Comparison of ENCODE assay signal across 18 mouse cellular contexts in genomic region chr4:140916296-140916695, GRCm38 (mm10). TPM values are rescaled to one million over a fixed set of nuclear protein-coding genes. Genes with fewer than 3 reads are reported as not detected.
DNase-seq lines count a peak whose midpoint lies in the region; TF ChIP-seq lines count a peak whose summit lies in the region.
"Had no signal": no experiment of that assay in that cellular context is flagged by ENCODE, and none has a peak within 500 bp of the region (broad histone marks: within the 10 kb centered on the region; RNA-seq: fewer than 3 reads in every experiment).

No protein-coding gene starts in this region.

- peaks cover 14% of the 10 kb centered on the region; the same call in 1 of the 2 replicates for H3K27me3 ChIP-seq in heart, embryonic 10.5 days (ENCODE audit: insufficient read depth, poor library complexity, severe bottlenecking)
- H3K27me3 ChIP-seq: embryonic facial prominence, embryonic 15.5 days; hindbrain, embryonic 12.5 days had no signal

- no peak overlapping the region for H3K27ac ChIP-seq in gastrocnemius, adult 2 months
- no peak overlapping the region for H3K27ac ChIP-seq in heart, embryonic 10.5 days
- H3K27ac ChIP-seq: forebrain, embryonic 10.5 days; hindbrain, embryonic 12.5 days had no signal

- 86% methylated on average over 5 of the region's 5 CpGs for WGBS in heart, embryonic 10.5 days

- no peaks in the 10 kb centered on the region for H3K36me3 ChIP-seq in heart, embryonic 10.5 days
- H3K36me3 ChIP-seq: embryonic facial prominence, embryonic 15.5 days; forebrain, embryonic 10.5 days; hindbrain, embryonic 12.5 days had no signal

- intact Hi-C loops in gastrocnemius, adult 2 months (cut with DNase I) = no loop called here
- intact Hi-C loops in gastrocnemius, postnatal 36 days (cut with DNase I) = no loop called here

- H3K4me1 ChIP-seq in heart, embryonic 10.5 days = peaks cover 17% of the 10 kb centered on the region

- DNase-seq in gastrocnemius, adult 2 months = peak; percentile 10
- DNase-seq in gastrocnemius, postnatal 36 days = no peak
- peak; percentile 53 for DNase-seq in heart, embryonic 10.5 days (ENCODE audit: low spot score)
- DNase-seq in heart, postnatal 4 days = no peak
- peak; percentile 0 for DNase-seq in layer of hippocampus, adult 9-11 months
- DNase-seq in layer of hippocampus, postnatal 25 days (ENCODE audit: extremely low spot score in 1 of 2, low spot score in 1 of 2) = no peak
- peak; percentile 34 for DNase-seq in testis, postnatal 10 days (ENCODE audit: low spot score)
- DNase-seq in testis, postnatal 14 days (ENCODE audit: low spot score) = no peak
- DNase-seq: adrenal gland, postnatal 10 days; cerebellum, adult 11 months; cerebellum, adult 8-10 months; cerebellum, postnatal 14 days; embryo, embryonic 11 days; heart, postnatal 14 days had no signal

- no peak overlapping the region for H3K4me3 ChIP-seq in gastrocnemius, adult 2 months
- H3K4me3 ChIP-seq in heart, embryonic 10.5 days = no peak overlapping the region
- H3K4me3 ChIP-seq: embryonic facial prominence, embryonic 15.5 days; erythroblast, embryonic 14.5 days; forebrain, embryonic 10.5 days; hindbrain, embryonic 12.5 days had no signal

- no peaks in the 10 kb centered on the region for H3K9me3 ChIP-seq in heart, embryonic 10.5 days
- H3K9me3 ChIP-seq: embryonic facial prominence, embryonic 15.5 days; forebrain, embryonic 10.5 days; hindbrain, embryonic 12.5 days had no signal

- TF ChIP-seq CTCF in gastrocnemius, adult 2 months (IDR thresholded peaks at IDR 0.05) = no peak

RNA-seq across cellular contexts. Expression of gene Padi2, which starts 10.2 kb away (rescaled TPM):
- total RNA-seq in gastrocnemius, adult 2 months (2021) = 100 to 1,000 TPM in 1 of 2 experiments, 10 to 100 TPM in 1; 77.0 to 273 TPM
- total RNA-seq in gastrocnemius, postnatal 36 days (2021) = 100 to 1,000 TPM; 105 to 170 TPM
- polyA plus RNA-seq in heart, embryonic 10.5 days (2016; fragmentation: Nextera tagmentation; extraction: Ambion mirVana) = 2.9 and 6.3 TPM in 2 replicates
- total RNA-seq in heart, postnatal 4 days (2021) = under 1 TPM; 0.60 to 0.83 TPM
- total RNA-seq in layer of hippocampus, postnatal 25 days (2021) = 10 to 100 TPM; 21.2 to 22.2 TPM

RNA-seq across cellular contexts. Expression of gene Sdhb, which starts 44.7 kb away (rescaled TPM):
- total RNA-seq in gastrocnemius, adult 2 months (2021) = 100 to 1,000 TPM; 483 to 898 TPM
- total RNA-seq in gastrocnemius, postnatal 36 days (2021) = 100 to 1,000 TPM; 568 to 650 TPM
- polyA plus RNA-seq in heart, embryonic 10.5 days (2016; fragmentation: Nextera tagmentation; extraction: Ambion mirVana) = 605 and 778 TPM in 2 replicates
- total RNA-seq in heart, postnatal 4 days (2021) = 100 to 1,000 TPM; 633 to 638 TPM
- total RNA-seq in layer of hippocampus, postnatal 25 days (2021) = 100 to 1,000 TPM; 182 to 190 TPM

Comparison
In these comparisons a context has a peak if more than half of its experiments do, and no peak if none do; other contexts are left out.
1. DNase-seq: peak in gastrocnemius, adult 2 months (single experiment), heart, embryonic 10.5 days (single experiment), layer of hippocampus, adult 9-11 months (single experiment) and testis, postnatal 10 days (single experiment); none in gastrocnemius, postnatal 36 days (0 of 2), heart, postnatal 4 days (single experiment), layer of hippocampus, postnatal 25 days (0 of 2) and testis, postnatal 14 days (single experiment).
2. RNA of gene Padi2, which starts 10.2 kb away (total RNA-seq): 77.0 to 273 TPM in gastrocnemius, adult 2 months, 105 to 170 TPM in gastrocnemius, postnatal 36 days and 21.2 to 22.2 TPM in layer of hippocampus, postnatal 25 days; 0.60 to 0.83 TPM in heart, postnatal 4 days; every median in the first group is over 10 times any median in the second.